Mouse (Mus musculus): ENCODE measurements around the gene Tbx3. TPM values are rescaled to one million over a fixed set of nuclear protein-coding genes. Genes with fewer than 3 reads are reported as not detected.

Gene Tbx3
- polyA plus RNA-seq, 1 experiment from 2014 or later, result 12.8 TPM

DNA sequence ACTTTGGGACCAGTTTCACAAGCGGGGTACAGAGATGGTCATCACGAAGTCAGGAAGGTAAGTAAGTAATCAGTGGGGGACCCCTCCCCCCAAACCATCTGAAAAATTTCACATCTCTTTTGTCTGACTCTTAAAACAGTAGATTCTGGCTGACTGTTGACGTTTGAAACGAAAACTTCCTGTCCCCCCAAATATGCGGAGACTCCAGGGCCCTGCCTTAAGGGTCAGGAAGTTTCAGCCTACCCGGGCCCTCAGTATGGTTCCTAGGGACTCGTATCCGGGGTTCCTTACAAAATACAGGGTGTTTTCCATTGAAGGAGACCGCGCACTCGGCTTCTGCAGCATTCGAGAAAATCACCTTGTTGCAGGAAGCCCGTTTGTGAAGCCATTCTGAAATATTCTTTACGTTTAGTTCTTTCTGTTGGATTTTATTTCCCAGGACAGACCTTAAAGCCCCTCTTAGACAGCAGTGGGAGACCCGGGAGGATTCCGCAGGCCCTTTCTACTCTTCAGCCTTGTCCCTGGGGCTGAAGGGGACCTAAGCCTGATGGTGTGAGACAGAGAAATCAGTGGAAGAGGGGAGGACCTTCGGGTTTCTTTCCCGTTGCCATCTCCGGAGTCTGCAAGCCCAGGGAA is 2.0 kb downstream of the Tbx3 start:
- ATAC-seq (replicated peaks; ENCODE audit: insufficient number of reproducible peaks, low FRiP score, low TSS enrichment), result no peak
- Histone ChIP-seq H3K27ac (ENCODE audit: low read depth, low read length) (peak overlapping the region; percentile 88), H3K27me3 (ENCODE audit: control insufficient read depth, insufficient read depth, low read length) (peaks cover 59% of the 10 kb centered on the region), H3K4me1 (ENCODE audit: control insufficient read depth, insufficient read depth, low read length) (peaks cover 30% of the 10 kb centered on the region), H3K9ac (ENCODE audit: low read depth, low read length) (peak overlapping the region; percentile 84), H3K9me3 (replicated peaks; ENCODE audit: control insufficient read depth, low read length) (no peaks in the 10 kb centered on the region), H3K4me2 (peak overlapping the region; percentile 82), H3K4me3 (ENCODE audit: low read depth, low read length) (peak overlapping the region; percentile 62), H3K36me3 (ENCODE audit: control insufficient read depth, insufficient read depth, low read length) (no peaks in the 10 kb centered on the region)
- WGBS (ENCODE audit: insufficient replicate concordance), result under 1% methylated on average over 19 of the region's 19 CpGs

DNA sequence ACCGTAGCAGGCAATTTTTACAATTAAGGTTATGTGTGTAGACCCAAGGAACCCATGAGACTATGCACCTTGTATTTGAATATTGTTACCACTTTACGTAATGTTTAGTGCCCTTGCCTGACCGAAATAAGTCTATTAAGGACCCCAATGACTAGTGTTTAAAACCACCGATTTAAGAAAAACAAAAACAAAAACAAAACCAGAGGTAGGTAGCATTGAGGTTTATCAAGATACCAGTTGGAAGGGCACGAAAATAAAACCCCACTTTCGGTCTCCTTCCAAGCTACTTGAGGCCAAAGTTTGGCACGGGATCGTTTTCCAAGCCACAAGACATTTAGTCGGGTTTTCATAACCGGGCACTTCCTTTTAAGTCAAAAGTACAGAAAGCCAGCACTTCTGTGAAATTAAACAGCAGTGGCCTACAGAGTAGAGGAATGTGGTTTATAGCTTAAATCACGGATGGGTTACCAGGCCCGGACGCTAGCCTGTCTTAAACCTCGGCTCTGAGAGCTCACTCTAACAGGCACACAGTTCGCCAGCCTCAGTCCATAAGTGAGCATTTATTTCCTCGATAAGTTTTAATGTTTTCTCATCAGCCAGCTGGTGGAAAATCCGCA is 2.6 kb downstream of the Tbx3 start:
- Histone ChIP-seq H3K9me3 (replicated peaks; ENCODE audit: control insufficient read depth, low read length) (no peaks in the 10 kb centered on the region), H3K27me3 (ENCODE audit: control insufficient read depth, insufficient read depth, low read length) (peaks cover 58% of the 10 kb centered on the region), H3K36me3 (ENCODE audit: control insufficient read depth, insufficient read depth, low read length) (no peaks in the 10 kb centered on the region), H3K9ac (ENCODE audit: low read depth, low read length) (peak overlapping the region; percentile 84), H3K4me2 (peak overlapping the region; percentile 82), H3K27ac (ENCODE audit: low read depth, low read length) (peak overlapping the region; percentile 88), H3K4me3 (ENCODE audit: low read depth, low read length) (peak overlapping the region; percentile 62), H3K4me1 (ENCODE audit: control insufficient read depth, insufficient read depth, low read length) (peaks cover 26% of the 10 kb centered on the region)
- no peak for ATAC-seq (replicated peaks; ENCODE audit: insufficient number of reproducible peaks, low FRiP score, low TSS enrichment)
- WGBS (ENCODE audit: insufficient replicate concordance), result 4% methylated on average over 17 of the region's 17 CpGs

DNA sequence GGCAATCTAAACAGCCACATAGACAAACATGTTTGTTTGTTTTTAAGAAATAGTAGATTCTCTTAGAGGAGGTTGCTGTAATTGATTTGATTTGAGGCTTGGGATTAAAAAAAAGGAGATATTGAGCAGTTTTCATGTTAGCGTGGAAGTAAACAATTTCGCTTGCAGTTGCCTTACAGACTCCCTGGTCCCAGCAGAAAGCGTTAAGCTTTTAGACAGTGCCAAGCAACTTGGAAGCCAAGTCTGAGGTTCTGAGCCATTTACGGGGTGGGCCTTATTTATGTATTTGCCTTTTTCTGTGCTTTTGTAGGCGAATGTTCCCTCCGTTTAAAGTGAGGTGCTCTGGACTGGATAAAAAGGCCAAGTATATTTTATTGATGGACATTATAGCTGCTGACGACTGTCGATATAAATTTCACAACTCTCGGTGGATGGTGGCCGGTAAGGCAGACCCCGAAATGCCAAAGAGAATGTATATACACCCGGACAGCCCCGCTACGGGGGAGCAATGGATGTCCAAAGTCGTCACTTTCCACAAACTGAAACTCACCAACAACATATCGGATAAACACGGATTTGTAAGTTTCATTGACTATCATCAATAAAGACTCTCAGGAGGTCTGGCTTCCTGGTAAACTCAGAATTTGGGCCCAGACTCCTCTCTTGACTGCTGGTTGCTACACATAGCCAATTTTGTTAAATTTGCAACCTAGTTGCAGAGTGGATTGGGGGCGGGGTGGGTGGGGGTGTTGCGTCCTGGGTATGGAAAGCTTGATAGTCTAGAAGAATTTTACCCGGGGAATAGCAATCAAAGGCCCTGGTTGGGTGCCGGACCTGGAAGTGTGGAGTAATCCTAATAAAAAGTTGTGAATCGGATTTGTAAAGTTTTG is 3.5 kb downstream of the Tbx3 start:
- ATAC-seq (replicated peaks; ENCODE audit: insufficient number of reproducible peaks, low FRiP score, low TSS enrichment), result no peak
- H3K27ac ChIP-seq (ENCODE audit: low read depth, low read length), result peak overlapping the region; percentile 29; the same call in 1 of the 2 replicates
- no peaks in the 10 kb centered on the region for H3K9me3 ChIP-seq (replicated peaks; ENCODE audit: control insufficient read depth, low read length)

DNA sequence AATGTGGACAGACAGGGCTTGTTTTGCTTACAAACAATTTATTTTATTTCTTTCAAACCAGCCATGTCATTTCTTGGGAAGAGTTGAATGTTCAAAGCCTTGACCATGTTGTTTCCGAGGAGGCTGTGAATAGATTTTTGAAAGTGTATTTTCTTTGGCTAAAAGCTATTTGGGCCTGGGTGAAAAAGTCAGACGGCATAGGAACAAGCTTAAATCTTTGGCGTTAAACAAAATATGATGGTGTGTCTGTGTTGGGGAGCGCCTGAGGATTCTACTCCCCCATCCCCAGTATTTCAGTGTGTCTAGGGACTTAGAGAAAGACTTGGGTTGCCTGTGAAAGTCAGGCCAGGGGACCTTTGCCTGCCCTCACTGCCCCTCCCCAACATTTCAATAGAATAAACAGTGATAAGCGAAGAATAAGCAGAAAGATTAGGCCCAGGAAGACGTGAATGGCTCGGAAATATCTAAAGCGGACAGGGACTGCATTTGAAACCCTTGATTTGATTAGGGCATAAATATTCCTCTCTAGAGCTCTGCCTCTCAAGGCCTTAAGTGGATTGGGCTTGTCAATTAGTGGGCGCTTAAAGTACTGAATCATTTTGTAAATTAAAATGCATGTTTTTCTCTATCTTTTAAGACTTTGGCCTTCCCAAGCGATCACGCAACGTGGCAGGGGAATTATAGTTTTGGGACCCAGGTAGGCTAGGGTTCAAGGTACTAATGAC is 4.3 kb downstream of the Tbx3 start:
- Histone ChIP-seq H3K4me2 (peak overlapping the region; percentile 82), H3K36me3 (ENCODE audit: control insufficient read depth, insufficient read depth, low read length) (no peaks in the 10 kb centered on the region), H3K4me3 (ENCODE audit: low read depth, low read length) (peak overlapping the region; percentile 62), H3K9ac (ENCODE audit: low read depth, low read length) (peak overlapping the region; percentile 58), H3K27me3 (ENCODE audit: control insufficient read depth, insufficient read depth, low read length) (peaks cover 50% of the 10 kb centered on the region), H3K27ac (ENCODE audit: low read depth, low read length) (peak overlapping the region; percentile 7; the same call in 1 of the 2 replicates), H3K4me1 (ENCODE audit: control insufficient read depth, insufficient read depth, low read length) (peaks cover 11% of the 10 kb centered on the region), H3K9me3 (replicated peaks; ENCODE audit: control insufficient read depth, low read length) (no peaks in the 10 kb centered on the region)
- ATAC-seq (replicated peaks; ENCODE audit: insufficient number of reproducible peaks, low FRiP score, low TSS enrichment), result no peak
- 27% methylated on average over 12 of the region's 12 CpGs for WGBS (ENCODE audit: insufficient replicate concordance)

More for the DNA sequence above, 3.5 kb downstream of the Tbx3 start:
- H3K4me2 ChIP-seq, result peak overlapping the region; percentile 82
- peak overlapping the region; percentile 62 for H3K4me3 ChIP-seq (ENCODE audit: low read depth, low read length)
- 14% methylated on average over 22 of the region's 22 CpGs for WGBS (ENCODE audit: insufficient replicate concordance)
- H3K36me3 ChIP-seq (ENCODE audit: control insufficient read depth, insufficient read depth, low read length), result no peaks in the 10 kb centered on the region
- peaks cover 20% of the 10 kb centered on the region for H3K4me1 ChIP-seq (ENCODE audit: control insufficient read depth, insufficient read depth, low read length)
- peaks cover 56% of the 10 kb centered on the region for H3K27me3 ChIP-seq (ENCODE audit: control insufficient read depth, insufficient read depth, low read length)
- H3K9ac ChIP-seq (ENCODE audit: low read depth, low read length), result peak overlapping the region; percentile 58

DNA sequence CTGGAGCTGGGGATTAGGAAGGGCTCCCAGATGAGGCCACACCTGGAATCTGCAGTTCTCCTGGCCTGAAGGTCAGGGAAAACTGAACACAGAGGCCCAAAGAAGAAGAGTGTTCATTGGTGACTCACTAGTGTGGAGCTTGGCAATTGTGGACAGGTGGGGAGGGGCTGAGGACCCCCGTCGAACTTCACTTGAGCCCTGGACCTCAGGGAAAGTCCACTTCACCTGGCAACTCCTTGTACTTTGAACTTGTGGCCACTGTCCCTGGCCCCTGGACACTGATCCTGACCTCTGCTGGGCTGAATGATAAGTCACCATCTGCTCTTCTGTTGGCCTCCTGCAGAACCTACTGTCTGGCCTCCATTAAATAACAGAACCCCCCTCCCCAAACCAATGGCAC is 5.8 kb downstream of the Tbx3 start:
- H3K4me3 ChIP-seq (ENCODE audit: low read depth, low read length), result no peak overlapping the region
- H3K27me3 ChIP-seq (ENCODE audit: control insufficient read depth, insufficient read depth, low read length), result peaks cover 57% of the 10 kb centered on the region
- peak overlapping the region; percentile 20; the same call in 1 of the 2 replicates for H3K4me2 ChIP-seq
- no peak overlapping the region for H3K9ac ChIP-seq (ENCODE audit: low read depth, low read length)
- H3K4me1 ChIP-seq (ENCODE audit: control insufficient read depth, insufficient read depth, low read length), result peaks cover 15% of the 10 kb centered on the region
- H3K36me3 ChIP-seq (ENCODE audit: control insufficient read depth, insufficient read depth, low read length), result no peaks in the 10 kb centered on the region
- no peak overlapping the region for H3K27ac ChIP-seq (ENCODE audit: low read depth, low read length)
- H3K9me3 ChIP-seq (replicated peaks; ENCODE audit: control insufficient read depth, low read length), result no peaks in the 10 kb centered on the region
- ATAC-seq (replicated peaks; ENCODE audit: insufficient number of reproducible peaks, low FRiP score, low TSS enrichment), result no peak
- WGBS (ENCODE audit: insufficient replicate concordance), result 38% methylated on average over 2 of the region's 2 CpGs

DNA sequence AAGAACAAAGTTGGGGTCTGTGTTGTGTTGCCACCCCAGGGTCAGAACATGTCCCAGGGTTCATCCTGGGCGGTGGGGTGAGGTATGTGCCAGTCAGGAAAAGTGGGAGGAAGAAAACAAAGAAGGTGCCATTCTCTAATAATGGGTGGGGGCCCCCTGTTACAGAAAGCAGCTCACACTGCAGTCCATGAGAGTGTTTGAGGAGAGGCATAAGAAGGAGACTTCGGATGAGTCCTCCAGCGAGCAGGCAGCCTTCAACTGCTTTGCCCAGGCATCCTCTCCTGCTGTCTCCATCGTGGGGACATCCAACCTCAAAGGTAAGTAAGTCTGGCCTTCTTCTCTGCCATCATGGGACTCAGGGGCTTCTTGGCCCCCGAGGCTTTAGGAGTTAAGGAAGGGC is 8.0 kb downstream of the Tbx3 start:
- Histone ChIP-seq H3K36me3 (ENCODE audit: control insufficient read depth, insufficient read depth, low read length) (no peaks in the 10 kb centered on the region), H3K27me3 (ENCODE audit: control insufficient read depth, insufficient read depth, low read length) (peaks cover 75% of the 10 kb centered on the region), H3K9me3 (replicated peaks; ENCODE audit: control insufficient read depth, low read length) (no peaks in the 10 kb centered on the region), H3K4me1 (ENCODE audit: control insufficient read depth, insufficient read depth, low read length) (peaks cover 19% of the 10 kb centered on the region), H3K4me2 (no peak overlapping the region), H3K27ac (ENCODE audit: low read depth, low read length) (no peak overlapping the region), H3K9ac (ENCODE audit: low read depth, low read length) (no peak overlapping the region), H3K4me3 (ENCODE audit: low read depth, low read length) (no peak overlapping the region)
- ATAC-seq (replicated peaks; ENCODE audit: insufficient number of reproducible peaks, low FRiP score, low TSS enrichment), result no peak
- 58% methylated on average over 5 of the region's 5 CpGs for WGBS (ENCODE audit: insufficient replicate concordance)

DNA sequence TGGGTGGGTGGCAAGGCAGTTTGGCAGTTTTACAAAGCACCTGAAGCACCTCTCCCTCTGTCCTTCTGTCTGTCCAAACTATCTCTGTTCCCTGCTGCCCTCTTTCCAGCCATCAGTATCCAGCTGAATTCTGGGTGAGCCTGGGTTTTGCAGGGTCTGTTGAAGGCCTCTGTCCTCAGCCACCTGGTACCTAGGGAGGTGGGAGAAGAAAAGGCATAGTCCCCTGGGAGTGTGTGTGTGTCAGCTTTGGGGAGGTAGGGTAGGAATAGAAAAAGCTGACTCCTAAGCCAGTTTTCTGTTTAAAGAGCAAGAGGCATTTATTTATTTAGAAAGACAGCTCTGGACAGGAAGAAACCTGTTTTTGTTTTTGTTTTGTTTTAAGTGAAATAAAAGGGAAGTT is 8.6 kb downstream of the Tbx3 start:
- Histone ChIP-seq H3K9me3 (replicated peaks; ENCODE audit: control insufficient read depth, low read length) (no peaks in the 10 kb centered on the region), H3K36me3 (ENCODE audit: control insufficient read depth, insufficient read depth, low read length) (no peaks in the 10 kb centered on the region), H3K27me3 (ENCODE audit: control insufficient read depth, insufficient read depth, low read length) (peaks cover 76% of the 10 kb centered on the region), H3K4me2 (no peak overlapping the region), H3K9ac (ENCODE audit: low read depth, low read length) (no peak overlapping the region), H3K4me1 (ENCODE audit: control insufficient read depth, insufficient read depth, low read length) (peaks cover 19% of the 10 kb centered on the region), H3K27ac (ENCODE audit: low read depth, low read length) (no peak overlapping the region), H3K4me3 (ENCODE audit: low read depth, low read length) (no peak overlapping the region)
- ATAC-seq (replicated peaks; ENCODE audit: insufficient number of reproducible peaks, low FRiP score, low TSS enrichment), result no peak

DNA sequence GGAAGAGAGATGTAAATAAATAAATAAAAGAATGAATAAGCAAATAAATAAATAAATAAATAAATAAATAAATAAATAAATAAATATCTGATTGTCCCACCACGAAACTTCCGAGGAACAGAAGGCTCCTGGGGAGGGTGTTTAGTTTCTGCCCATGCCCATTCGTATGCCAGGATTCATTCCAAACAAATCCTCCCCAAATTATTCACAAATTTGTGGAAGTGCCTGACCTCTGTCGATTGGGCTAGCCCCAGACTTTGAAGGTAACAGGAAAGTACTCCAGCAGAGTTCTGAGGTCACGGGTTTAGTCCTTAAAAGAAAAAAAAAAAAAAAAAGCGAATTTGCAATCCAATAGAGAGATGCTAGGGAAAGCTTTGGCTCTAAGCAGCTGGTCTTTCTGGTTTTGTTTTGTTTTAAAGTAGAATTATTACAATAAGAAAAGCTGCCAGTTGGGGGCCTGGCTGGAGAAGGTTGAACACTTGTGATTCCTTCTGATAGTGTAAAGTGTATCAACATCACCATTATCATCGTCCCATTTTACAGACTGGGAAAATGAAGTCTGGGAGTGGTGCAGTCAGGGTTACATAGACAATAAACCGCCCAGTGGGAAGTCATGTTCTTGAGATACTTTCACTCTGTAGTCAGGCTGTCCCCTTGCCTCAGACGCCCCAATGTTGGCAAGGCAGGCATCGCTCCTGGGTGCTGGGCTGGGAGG is 9.3 kb downstream of the Tbx3 start:
- 48% methylated on average over 10 of the region's 10 CpGs for WGBS (ENCODE audit: insufficient replicate concordance)
- no peak overlapping the region; the same call in 1 of the 2 replicates for H3K9ac ChIP-seq (ENCODE audit: low read depth, low read length)

More for the DNA sequence above, 9.3 kb downstream of the Tbx3 start:
- Histone ChIP-seq H3K4me1 (ENCODE audit: control insufficient read depth, insufficient read depth, low read length) (peaks cover 18% of the 10 kb centered on the region), H3K4me2 (peak overlapping the region; percentile 68), H3K36me3 (ENCODE audit: control insufficient read depth, insufficient read depth, low read length) (no peaks in the 10 kb centered on the region), H3K4me3 (ENCODE audit: low read depth, low read length) (peak overlapping the region; percentile 35), H3K9me3 (replicated peaks; ENCODE audit: control insufficient read depth, low read length) (no peaks in the 10 kb centered on the region), H3K27ac (ENCODE audit: low read depth, low read length) (no peak overlapping the region), H3K27me3 (ENCODE audit: control insufficient read depth, insufficient read depth, low read length) (peaks cover 69% of the 10 kb centered on the region)
- ATAC-seq (replicated peaks; ENCODE audit: insufficient number of reproducible peaks, low FRiP score, low TSS enrichment), result no peak

Measured in heart, embryonic 11.5 days (tissue).